9 mouse cellular contexts compared by ENCODE assay signal in genomic region chr2:74658024-74658666, GRCm38 (mm10). TPM values are rescaled to one million over a fixed set of nuclear protein-coding genes. Genes with fewer than 3 reads are reported as not detected.
A peak's percentile ranks its signal among the peaks of the same experiment; 100 is the strongest.
DNase-seq lines count a peak whose midpoint lies in the region; ATAC-seq lines count a peak whose summit lies in the region.
"Had no signal": no experiment of that assay in that cellular context is flagged by ENCODE, and none has a peak within 500 bp of the region (broad histone marks: within the 10 kb centered on the region; RNA-seq: fewer than 3 reads in every experiment).

No protein-coding gene starts in this region.

- peak; percentile 67 for DNase-seq in embryo, embryonic 10.5 days (ENCODE audit: low spot score)
- no peak for DNase-seq in embryo, embryonic 11 days
- DNase-seq in limb, embryonic 11.5 days (ENCODE audit: low spot score): no peak
- no peak for DNase-seq in cerebellum, postnatal 4 days (ENCODE audit: low spot score in 2 of 2)

- H3K9ac ChIP-seq in limb, embryonic 11.5 days (ENCODE audit: low read length): peak overlapping the region; percentile 81
- H3K9ac ChIP-seq in neural tube, embryonic 15.5 days (replicated peaks): no peak overlapping the region

- H3K27me3 ChIP-seq in megakaryocyte, embryonic 14.5 days (replicated peaks): peaks cover 96% of the 10 kb centered on the region
- peaks cover 55% of the 10 kb centered on the region for H3K27me3 ChIP-seq in limb, embryonic 11.5 days (ENCODE audit: control insufficient read depth, insufficient read depth, low read length)
- H3K27me3 ChIP-seq in neural tube, embryonic 15.5 days (replicated peaks): peaks cover 71% of the 10 kb centered on the region

- ATAC-seq in megakaryocyte, adult 5-6 weeks (ENCODE audit: poor library complexity, severe bottlenecking): no peak
- ATAC-seq in limb, embryonic 11.5 days (ENCODE audit: insufficient number of reproducible peaks, low FRiP score, low TSS enrichment, low read depth): no peak
- ATAC-seq in neural tube, embryonic 15.5 days (ENCODE audit: low FRiP score): no peak
- ATAC-seq in inflammation-experienced regulatory T-cells, adult 6 months: no peak

- H3K36me3 ChIP-seq in megakaryocyte, embryonic 14.5 days (replicated peaks; ENCODE audit: low read length): no peaks in the 10 kb centered on the region
- H3K36me3 ChIP-seq in limb, embryonic 11.5 days (ENCODE audit: control insufficient read depth, insufficient read depth, low read length): no peaks in the 10 kb centered on the region
- no peaks in the 10 kb centered on the region for H3K36me3 ChIP-seq in neural tube, embryonic 15.5 days

- H3K4me3 ChIP-seq in megakaryocyte, embryonic 14.5 days (replicated peaks): peak overlapping the region; percentile 86
- peak overlapping the region; percentile 38 for H3K4me3 ChIP-seq in limb, embryonic 11.5 days (ENCODE audit: low read depth, low read length)
- H3K4me3 ChIP-seq in neural tube, embryonic 15.5 days (replicated peaks): peak overlapping the region; percentile 6; the same call in 1 of the 2 replicates

- H3K4me1 ChIP-seq in megakaryocyte, embryonic 14.5 days: peaks cover 60% of the 10 kb centered on the region
- H3K4me1 ChIP-seq in limb, embryonic 11.5 days (ENCODE audit: control insufficient read depth, insufficient read depth, low read length): peaks cover 13% of the 10 kb centered on the region
- H3K4me1 ChIP-seq in neural tube, embryonic 15.5 days: peaks cover 16% of the 10 kb centered on the region

- peak overlapping the region; percentile 68 for H3K27ac ChIP-seq in limb, embryonic 11.5 days (replicated peaks; ENCODE audit: low read depth, low read length)
- H3K27ac ChIP-seq in neural tube, embryonic 15.5 days (replicated peaks): no peak overlapping the region

- peak overlapping the region; percentile 38 for H3K4me2 ChIP-seq in limb, embryonic 11.5 days (ENCODE audit: low read depth, severe bottlenecking)
- no peak overlapping the region for H3K4me2 ChIP-seq in neural tube, embryonic 15.5 days

- peaks cover 8% of the 10 kb centered on the region; the same call in 1 of the 2 replicates for H3K9me3 ChIP-seq in megakaryocyte, embryonic 14.5 days
- H3K9me3 ChIP-seq in limb, embryonic 11.5 days (ENCODE audit: control insufficient read depth, low read length): no peaks in the 10 kb centered on the region
- no peaks in the 10 kb centered on the region for H3K9me3 ChIP-seq in neural tube, embryonic 15.5 days (replicated peaks)

- 2% methylated on average over 15 of the region's 15 CpGs for WGBS in limb, embryonic 11.5 days
- WGBS in neural tube, embryonic 15.5 days: 1% methylated on average over 15 of the region's 15 CpGs

RNA-seq across cellular contexts. Expression of gene Evx2, which starts 1.2 kb away (rescaled TPM):
- not detected in 2 replicates for polyA plus RNA-seq in megakaryocyte, embryonic 14.5 days (2012; ENCODE audit: insufficient read depth, low replicate concordance)
- not detected in 2 replicates for total RNA-seq in megakaryocyte, adult 5-6 weeks (2015)
- total RNA-seq in megakaryocyte, adult 5-6 weeks (2017): not detected in 2 replicates
- 3.3 and 3.8 TPM in 2 replicates for polyA plus RNA-seq in limb, embryonic 11.5 days (2014; fragmentation: Nextera tagmentation; extraction: Ambion mirVana)
- 0.23 and 0.42 TPM in 2 replicates for polyA plus RNA-seq in neural tube, embryonic 15.5 days (2015; fragmentation: Nextera tagmentation; extraction: Ambion mirVana)
- polyA plus RNA-seq in inflammation-experienced regulatory T-cells, adult 6 months (2017; shearing (Covaris generic)): not detected
- total RNA-seq: left cerebral cortex, adult 18-20 months had no signal

RNA-seq across cellular contexts. Expression of gene Hoxd13, which starts 10.0 kb away (rescaled TPM):
- not detected in 2 replicates for polyA plus RNA-seq in megakaryocyte, embryonic 14.5 days (2012; ENCODE audit: insufficient read depth, low replicate concordance)
- not detected in 2 replicates for total RNA-seq in megakaryocyte, adult 5-6 weeks (2015)
- total RNA-seq in megakaryocyte, adult 5-6 weeks (2017): not detected in 2 replicates
- polyA plus RNA-seq in limb, embryonic 11.5 days (2014; fragmentation: Nextera tagmentation; extraction: Ambion mirVana): 55.3 and 59.8 TPM in 2 replicates
- 0.14 and 0.20 TPM in 2 replicates for polyA plus RNA-seq in neural tube, embryonic 15.5 days (2015; fragmentation: Nextera tagmentation; extraction: Ambion mirVana)
- polyA plus RNA-seq in inflammation-experienced regulatory T-cells, adult 6 months (2017; shearing (Covaris generic)): not detected
- total RNA-seq: left cerebral cortex, adult 18-20 months had no signal

RNA-seq across cellular contexts. Expression of gene Hoxd12, which starts 16.7 kb away (rescaled TPM):
- not detected in 2 replicates for polyA plus RNA-seq in megakaryocyte, embryonic 14.5 days (2012; ENCODE audit: insufficient read depth, low replicate concordance)
- not detected in 2 replicates for total RNA-seq in megakaryocyte, adult 5-6 weeks (2015)
- total RNA-seq in megakaryocyte, adult 5-6 weeks (2017): not detected in 2 replicates
- 80.7 and 82.2 TPM in 2 replicates for polyA plus RNA-seq in limb, embryonic 11.5 days (2014; fragmentation: Nextera tagmentation; extraction: Ambion mirVana)
- polyA plus RNA-seq in neural tube, embryonic 15.5 days (2015; fragmentation: Nextera tagmentation; extraction: Ambion mirVana): 0.38 and 0.43 TPM in 2 replicates
- polyA plus RNA-seq in inflammation-experienced regulatory T-cells, adult 6 months (2017; shearing (Covaris generic)): not detected
- total RNA-seq: left cerebral cortex, adult 18-20 months had no signal

RNA-seq across cellular contexts. Expression of gene Hoxd11, which starts 21.2 kb away (rescaled TPM):
- polyA plus RNA-seq in megakaryocyte, embryonic 14.5 days (2012; ENCODE audit: insufficient read depth, low replicate concordance): not detected in 2 replicates
- not detected in 2 replicates for total RNA-seq in megakaryocyte, adult 5-6 weeks (2015)
- total RNA-seq in megakaryocyte, adult 5-6 weeks (2017): not detected in 2 replicates
- 59.6 and 64.4 TPM in 2 replicates for polyA plus RNA-seq in limb, embryonic 11.5 days (2014; fragmentation: Nextera tagmentation; extraction: Ambion mirVana)
- 4.1 and 9.2 TPM in 2 replicates for polyA plus RNA-seq in neural tube, embryonic 15.5 days (2015; fragmentation: Nextera tagmentation; extraction: Ambion mirVana)
- under 1 TPM in 1 of 3 experiments, not detected in 2; 0.11 TPM for polyA plus RNA-seq in inflammation-experienced regulatory T-cells, adult 6 months (2017; shearing (Covaris generic))
- total RNA-seq: left cerebral cortex, adult 18-20 months had no signal

RNA-seq across cellular contexts. Expression of gene Hoxd10, which starts 33.6 kb away (rescaled TPM):
- not detected in 2 replicates for polyA plus RNA-seq in megakaryocyte, embryonic 14.5 days (2012; ENCODE audit: insufficient read depth, low replicate concordance)
- total RNA-seq in megakaryocyte, adult 5-6 weeks (2015): not detected in 2 replicates
- not detected in 2 replicates for total RNA-seq in megakaryocyte, adult 5-6 weeks (2017)
- polyA plus RNA-seq in limb, embryonic 11.5 days (2014; fragmentation: Nextera tagmentation; extraction: Ambion mirVana): 52.0 and 55.0 TPM in 2 replicates
- 61.8 and 83.6 TPM in 2 replicates for polyA plus RNA-seq in neural tube, embryonic 15.5 days (2015; fragmentation: Nextera tagmentation; extraction: Ambion mirVana)
- not detected for polyA plus RNA-seq in inflammation-experienced regulatory T-cells, adult 6 months (2017; shearing (Covaris generic))
- total RNA-seq: left cerebral cortex, adult 18-20 months had no signal

Comparison
In these comparisons a context has a peak if more than half of its experiments do, and no peak if none do; other contexts are left out.
1. H3K4me3 ChIP-seq: peak in every context shown above with its lines; median percentile 86 in megakaryocyte, embryonic 14.5 days; 38 in limb, embryonic 11.5 days; 6 in neural tube, embryonic 15.5 days.
2. RNA of gene Hoxd13, which starts 10.0 kb away (polyA plus RNA-seq): 55.3 to 59.8 TPM in limb, embryonic 11.5 days; 0.14 to 0.20 TPM in neural tube, embryonic 15.5 days, not detected in megakaryocyte, embryonic 14.5 days and not detected in inflammation-experienced regulatory T-cells, adult 6 months; every median in the first group is over 10 times any median in the second.
3. RNA of gene Hoxd12, which starts 16.7 kb away (polyA plus RNA-seq): 80.7 to 82.2 TPM in limb, embryonic 11.5 days; 0.38 to 0.43 TPM in neural tube, embryonic 15.5 days, not detected in megakaryocyte, embryonic 14.5 days and not detected in inflammation-experienced regulatory T-cells, adult 6 months; every median in the first group is over 10 times any median in the second.